Mouse (Mus musculus): Measurements from ENCODE around the gene Gna15. TPM values are rescaled to one million over a fixed set of nuclear protein-coding genes. Genes with fewer than 3 reads are reported as not detected.

The Gna15 gene
- total and polyA plus RNA-seq, 3 experiments = 23.0 to 142 (median 33.0) TPM

DNA sequence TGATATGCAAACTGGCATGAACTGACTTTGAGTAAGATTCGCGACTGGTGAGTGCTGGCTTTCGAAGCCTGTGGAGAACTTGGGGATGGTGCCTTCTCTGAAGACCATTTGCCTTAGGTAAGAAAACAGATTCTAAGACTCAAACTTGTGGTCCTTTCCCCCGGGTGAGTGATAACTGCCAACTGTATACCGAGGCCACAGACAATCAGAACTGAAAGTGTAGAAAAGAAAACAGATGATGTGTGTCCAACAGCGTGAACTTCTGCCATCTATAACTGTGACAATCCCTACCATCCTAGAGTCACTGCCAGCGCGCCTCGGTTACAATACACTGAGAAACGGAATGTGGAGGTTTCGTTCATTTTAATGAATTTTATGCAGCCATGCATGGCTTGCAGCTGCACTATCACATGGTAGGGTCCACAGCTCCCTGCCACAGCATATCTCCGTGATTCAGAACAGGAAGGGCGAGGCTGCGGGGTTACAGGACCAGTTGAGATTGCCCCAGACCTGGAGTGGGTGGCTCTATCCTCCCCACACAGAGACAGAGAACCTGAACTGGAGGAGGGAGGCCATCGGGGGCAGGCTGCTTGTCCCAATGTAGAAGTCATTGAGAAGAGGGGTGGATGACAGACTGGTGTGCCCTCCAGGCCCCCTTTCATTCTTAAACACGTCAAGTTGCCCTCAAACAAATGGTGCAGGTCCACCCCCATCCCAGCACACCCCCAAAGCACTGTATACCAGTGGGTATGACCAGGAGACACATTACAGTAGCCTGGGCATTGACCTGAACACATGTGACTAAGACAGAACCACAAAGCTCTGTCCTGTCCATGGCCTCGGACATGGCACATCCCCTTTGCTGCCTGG, 26.4 kb downstream of the Gna15 start:
- Histone ChIP-seq H3K79me2 (ENCODE audit: control insufficient read depth, insufficient read depth, low read length, poor library complexity) (peaks cover 29% of the 10 kb centered on the region), H3K4me3 (ENCODE audit: control insufficient read depth in 1 of 2, insufficient read depth in 1 of 2, low read depth in 2 of 2, low read length in 2 of 2) (peak overlapping the region; percentile 58 to 97), H3K9me3 (replicated peaks; ENCODE audit: insufficient read depth, low read length) (no peaks in the 10 kb centered on the region), H3K27ac (ENCODE audit: control insufficient read depth, low read depth, low read length) (peak overlapping the region; percentile 89), H3K27me3 (ENCODE audit: control insufficient read depth in 1 of 2, insufficient read depth in 2 of 2, low read length in 2 of 2) (no peaks in the 10 kb centered on the region), H3K36me3 (ENCODE audit: control insufficient read depth in 1 of 2, insufficient read depth in 2 of 2, low read length in 2 of 2) (peaks cover 0 to 14% of the 10 kb centered on the region in 2 experiments; a peak in 2 of 4 replicates), H3K9ac (ENCODE audit: control insufficient read depth, low read depth, low read length, poor library complexity, severe bottlenecking) (peak overlapping the region; percentile 96), H3K4me1 (ENCODE audit: control insufficient read depth in 1 of 2, insufficient read depth in 2 of 2, low read length in 2 of 2) (peaks cover 0 to 28% of the 10 kb centered on the region in 2 experiments; a peak in 3 of 4 replicates)
- DNase-seq (ENCODE audit: low read depth, low spot score) = peak; percentile 88
- TF ChIP-seq CHD2 (IDR thresholded peaks at IDR 0.05; ENCODE audit: low read length) = no peak
- peak; percentile 90 for TF ChIP-seq TAL1 (IDR thresholded peaks at IDR 0.05; ENCODE audit: low read length)
- TF ChIP-seq JUND (IDR thresholded peaks at IDR 0.05; ENCODE audit: low read depth, low read length) = no peak
- no peak for TF ChIP-seq NRF1 (IDR thresholded peaks at IDR 0.05; ENCODE audit: insufficient read depth, low read depth, low read length, poor library complexity, severe bottlenecking)
- TF ChIP-seq SIN3A (IDR thresholded peaks at IDR 0.05; ENCODE audit: low read length) = peak; percentile 63
- peak; percentile 74 for TF ChIP-seq MXI1 (IDR thresholded peaks at IDR 0.05; ENCODE audit: low read depth, low read length)
- peak; percentile 72; the same call in 1 of the 2 replicates for TF ChIP-seq GATA1 (IDR thresholded peaks at IDR 0.05; ENCODE audit: low read depth, low read length)
- TF ChIP-seq TBP (IDR thresholded peaks at IDR 0.05; ENCODE audit: low read depth, low read length) = no peak
- no peak for TF ChIP-seq E2F4 (IDR thresholded peaks at IDR 0.05; ENCODE audit: borderline replicate concordance, low read depth, low read length)
- peak; percentile 77 for TF ChIP-seq ETS1 (IDR thresholded peaks at IDR 0.05; ENCODE audit: low read depth, low read length)
- TF ChIP-seq RCOR1 (IDR thresholded peaks at IDR 0.05; ENCODE audit: low read depth, low read length) = peak; percentile 95
- TF ChIP-seq ZKSCAN1 (IDR thresholded peaks at IDR 0.05; ENCODE audit: low read depth, low read length) = no peak
- peak; percentile 89 for TF ChIP-seq TCF12 (IDR thresholded peaks at IDR 0.05; ENCODE audit: low read depth, low read length)
- TF ChIP-seq MYC (IDR thresholded peaks at IDR 0.05; ENCODE audit: low read depth, low read length) = peak; percentile 82
- peak; percentile 61 for TF ChIP-seq USF1 (IDR thresholded peaks at IDR 0.05; ENCODE audit: low read depth, low read length)
- TF ChIP-seq EP300 (IDR thresholded peaks at IDR 0.05; ENCODE audit: low read depth in 1 of 2, low read length in 2 of 2) = peak; percentile 81 to 97
- TF ChIP-seq POLR2A (IDR thresholded peaks at IDR 0.05; ENCODE audit: control insufficient read depth in 1 of 2, insufficient read depth in 1 of 2, low read depth in 1 of 2, low read length in 2 of 2, poor library complexity in 1 of 2) = peak; percentile 30 to 48; a peak in 1 of 4 replicates
- no peak for TF ChIP-seq CTCF (IDR thresholded peaks at IDR 0.05 in 2 of 3, conservative IDR thresholded peaks at IDR 0.05 in 1 of 3; ENCODE audit: control insufficient read depth in 1 of 3, insufficient read depth in 1 of 3, low read depth in 2 of 3, low read length in 3 of 3, poor library complexity in 1 of 3, severe bottlenecking in 1 of 3)
- TF ChIP-seq NELFE (IDR thresholded peaks at IDR 0.05; ENCODE audit: low read depth, low read length) = peak; percentile 18; the same call in 1 of the 2 replicates
- peak; percentile 35; the same call in 1 of the 2 replicates for TF ChIP-seq HCFC1 (IDR thresholded peaks at IDR 0.05; ENCODE audit: low read depth, low read length)
- peak; percentile 45; the same call in 1 of the 2 replicates for TF ChIP-seq MYB (IDR thresholded peaks at IDR 0.05; ENCODE audit: low read depth, low read length)

All from MEL (cell line).